Mouse (Mus musculus): ENCODE measurements at regions not wholly inside any gene's neighbourhood (a gene's known extent, or its start where the extent isn't known, plus 50 kb on each side); places are given as distances from the start of the nearest gene placed in this dataset.

- no peak for DNase-seq
Observed at GRCm38 (mm10) chr13:34800906-34801305, 66.3 kb downstream of the Fam50b start.

GRCm38 (mm10) chr13:34806532-34807092 lies 68.5 kb upstream of the Prpf4b start:
- no peak for DNase-seq

- no peak for DNase-seq
Observed at GRCm38 (mm10) chr13:34809536-34809935, 65.6 kb upstream of the Prpf4b start.

GRCm38 (mm10) chr13:34814161-34815056 lies 60.7 kb upstream of the Prpf4b start:
- peak; percentile 5 for DNase-seq

- no peak for DNase-seq
Observed at GRCm38 (mm10) chr13:34815057-34815410, 60.1 kb upstream of the Prpf4b start.

GRCm38 (mm10) chr13:34818211-34818610 lies 56.9 kb upstream of the Prpf4b start:
- DNase-seq, result no peak

GRCm38 (mm10) chr13:34820423-34820822 lies 54.7 kb upstream of the Prpf4b start:
- no peak for DNase-seq

GRCm38 (mm10) chr13:34821946-34822345 lies 53.2 kb upstream of the Prpf4b start:
- DNase-seq, result no peak

GRCm38 (mm10) chr13:34824157-34824556 lies 50.9 kb upstream of the Prpf4b start:
- no peak for DNase-seq
